Mouse (Mus musculus): ENCODE data around the gene Lrpap1. TPM values are rescaled to one million over a fixed set of nuclear protein-coding genes. Genes with fewer than 3 reads are reported as not detected.
A peak's percentile ranks its signal among the peaks of the same experiment; 100 is the strongest.

Lrpap1 gene
- polyA plus RNA-seq, 1 experiment from 2014 or later: 92.4 TPM

GRCm38 (mm10) chr5:35079101-35079500 lies 26.5 kb downstream of the Lrpap1 start:
- Histone ChIP-seq H3K4me3 (no peak overlapping the region), H3K9me3 (replicated peaks) (no peaks in the 10 kb centered on the region), H3K27me3 (peaks cover 17% of the 10 kb centered on the region), H3K4me2 (no peak overlapping the region), H3K9ac (no peak overlapping the region), H3K4me1 (replicated peaks) (peaks cover 3% of the 10 kb centered on the region; the same call in 1 of the 2 replicates), H3K27ac (no peak overlapping the region), H3K36me3 (peaks cover 29% of the 10 kb centered on the region)
- ATAC-seq (replicated peaks; ENCODE audit: insufficient number of reproducible peaks, insufficient read depth, low FRiP score, low read depth): no peak
- 46% methylated on average over 18 of the region's 18 CpGs for WGBS

- Histone ChIP-seq H3K27me3 (peaks cover 17% of the 10 kb centered on the region), H3K36me3 (peaks cover 29% of the 10 kb centered on the region), H3K4me2 (no peak overlapping the region), H3K9me3 (replicated peaks) (no peaks in the 10 kb centered on the region), H3K4me1 (replicated peaks) (peaks cover 10% of the 10 kb centered on the region; the same call in 1 of the 2 replicates), H3K9ac (no peak overlapping the region), H3K27ac (no peak overlapping the region), H3K4me3 (no peak overlapping the region)
- 79% methylated on average over 1 of the region's 1 CpGs for WGBS
- no peak for ATAC-seq (replicated peaks; ENCODE audit: insufficient number of reproducible peaks, insufficient read depth, low FRiP score, low read depth)
Observed at GRCm38 (mm10) chr5:35076369-35076768, 29.2 kb downstream of the Lrpap1 start.

- H3K36me3 ChIP-seq: peaks cover 29% of the 10 kb centered on the region
- H3K4me1 ChIP-seq (replicated peaks): peaks cover 8% of the 10 kb centered on the region; the same call in 1 of the 2 replicates
- H3K9ac ChIP-seq: no peak overlapping the region
- no peak overlapping the region for H3K4me3 ChIP-seq
- peaks cover 6% of the 10 kb centered on the region for H3K27me3 ChIP-seq
- 59% methylated on average over 9 of the region's 9 CpGs for WGBS
- H3K27ac ChIP-seq: no peak overlapping the region
- no peak overlapping the region for H3K4me2 ChIP-seq
- H3K9me3 ChIP-seq (replicated peaks): no peaks in the 10 kb centered on the region
- ATAC-seq (replicated peaks; ENCODE audit: insufficient number of reproducible peaks, insufficient read depth, low FRiP score, low read depth): no peak
Observed at GRCm38 (mm10) chr5:35073992-35074391, 31.6 kb downstream of the Lrpap1 start.

- Histone ChIP-seq H3K27ac (no peak overlapping the region), H3K27me3 (no peaks in the 10 kb centered on the region), H3K9me3 (replicated peaks) (no peaks in the 10 kb centered on the region), H3K4me1 (replicated peaks) (peaks cover 8% of the 10 kb centered on the region; the same call in 1 of the 2 replicates), H3K36me3 (peaks cover 27% of the 10 kb centered on the region), H3K4me2 (no peak overlapping the region), H3K9ac (no peak overlapping the region), H3K4me3 (no peak overlapping the region)
- 67% methylated on average over 11 of the region's 11 CpGs for WGBS
- no peak for ATAC-seq (replicated peaks; ENCODE audit: insufficient number of reproducible peaks, insufficient read depth, low FRiP score, low read depth)
Observed at GRCm38 (mm10) chr5:35073235-35073634, 32.3 kb downstream of the Lrpap1 start.

GRCm38 (mm10) chr5:35071855-35072254 lies 33.7 kb downstream of the Lrpap1 start:
- H3K9me3 ChIP-seq (replicated peaks): no peaks in the 10 kb centered on the region
- WGBS: 89% methylated on average over 6 of the region's 6 CpGs

GRCm38 (mm10) chr5:35070953-35071352 lies 34.6 kb downstream of the Lrpap1 start:
- Histone ChIP-seq H3K27ac (no peak overlapping the region), H3K9me3 (replicated peaks) (no peaks in the 10 kb centered on the region)
- WGBS: 64% methylated on average over 7 of the region's 7 CpGs

More at GRCm38 (mm10) chr5:35071855-35072254, 33.7 kb downstream of the Lrpap1 start:
- Histone ChIP-seq H3K27ac (no peak overlapping the region), H3K9ac (no peak overlapping the region), H3K4me2 (no peak overlapping the region), H3K36me3 (peaks cover 16% of the 10 kb centered on the region), H3K27me3 (no peaks in the 10 kb centered on the region), H3K4me1 (replicated peaks) (peaks cover 8% of the 10 kb centered on the region; the same call in 1 of the 2 replicates), H3K4me3 (no peak overlapping the region)
- no peak for ATAC-seq (replicated peaks; ENCODE audit: insufficient number of reproducible peaks, insufficient read depth, low FRiP score, low read depth)

GRCm38 (mm10) chr5:35070314-35070713 lies 35.3 kb downstream of the Lrpap1 start:
- no peak overlapping the region for H3K9ac ChIP-seq
- 76% methylated on average over 8 of the region's 8 CpGs for WGBS
- H3K4me3 ChIP-seq: no peak overlapping the region
- no peaks in the 10 kb centered on the region for H3K27me3 ChIP-seq
- H3K9me3 ChIP-seq (replicated peaks): no peaks in the 10 kb centered on the region
- H3K4me2 ChIP-seq: no peak overlapping the region
- no peak for ATAC-seq (replicated peaks; ENCODE audit: insufficient number of reproducible peaks, insufficient read depth, low FRiP score, low read depth)
- no peak overlapping the region for H3K27ac ChIP-seq
- H3K36me3 ChIP-seq: 0 out of 2 replicates have a peak, but pooled peaks cover 5% of the 10 kb centered on the region
- peaks cover 8% of the 10 kb centered on the region; the same call in 1 of the 2 replicates for H3K4me1 ChIP-seq (replicated peaks)

More at GRCm38 (mm10) chr5:35070953-35071352, 34.6 kb downstream of the Lrpap1 start:
- Histone ChIP-seq H3K36me3 (peaks cover 10% of the 10 kb centered on the region; the same call in 1 of the 2 replicates), H3K4me2 (no peak overlapping the region), H3K9ac (no peak overlapping the region), H3K4me1 (replicated peaks) (peaks cover 8% of the 10 kb centered on the region; the same call in 1 of the 2 replicates), H3K27me3 (no peaks in the 10 kb centered on the region), H3K4me3 (no peak overlapping the region)
- no peak for ATAC-seq (replicated peaks; ENCODE audit: insufficient number of reproducible peaks, insufficient read depth, low FRiP score, low read depth)

GRCm38 (mm10) chr5:35069841-35070240 lies 35.7 kb downstream of the Lrpap1 start:
- no peak for ATAC-seq (replicated peaks; ENCODE audit: insufficient number of reproducible peaks, insufficient read depth, low FRiP score, low read depth)
- H3K9me3 ChIP-seq (replicated peaks): no peaks in the 10 kb centered on the region
- H3K4me3 ChIP-seq: no peak overlapping the region
- no peaks in the 10 kb centered on the region for H3K27me3 ChIP-seq
- no peak overlapping the region for H3K27ac ChIP-seq
- 84% methylated on average over 2 of the region's 2 CpGs for WGBS
- H3K4me2 ChIP-seq: no peak overlapping the region
- H3K4me1 ChIP-seq (replicated peaks): peaks cover 8% of the 10 kb centered on the region; the same call in 1 of the 2 replicates
- H3K9ac ChIP-seq: no peak overlapping the region
- 0 out of 2 replicates have a peak, but pooled peaks cover 5% of the 10 kb centered on the region for H3K36me3 ChIP-seq

GRCm38 (mm10) chr5:35060098-35060497 lies 45.5 kb downstream of the Lrpap1 start:
- Histone ChIP-seq H3K4me2 (no peak overlapping the region), H3K36me3 (no peaks in the 10 kb centered on the region), H3K9me3 (replicated peaks) (no peaks in the 10 kb centered on the region), H3K9ac (no peak overlapping the region), H3K4me1 (replicated peaks) (peaks cover 43% of the 10 kb centered on the region), H3K27ac (peak overlapping the region; percentile 74), H3K4me3 (no peak overlapping the region), H3K27me3 (peaks cover 18% of the 10 kb centered on the region; the same call in 1 of the 2 replicates)
- WGBS: 38% methylated on average over 3 of the region's 3 CpGs
- 0 out of 2 replicates have a peak, but pooled peaks have one; percentile 12 for ATAC-seq (replicated peaks; ENCODE audit: insufficient number of reproducible peaks, insufficient read depth, low FRiP score, low read depth)

GRCm38 (mm10) chr5:35058216-35058615 lies 47.4 kb downstream of the Lrpap1 start:
- H3K9me3 ChIP-seq (replicated peaks): no peaks in the 10 kb centered on the region
- no peak overlapping the region for H3K27ac ChIP-seq
- H3K27me3 ChIP-seq: peaks cover 18% of the 10 kb centered on the region; the same call in 1 of the 2 replicates
- H3K4me1 ChIP-seq (replicated peaks): peaks cover 51% of the 10 kb centered on the region
- no peaks in the 10 kb centered on the region for H3K36me3 ChIP-seq
- peak overlapping the region; percentile 60 for H3K4me3 ChIP-seq
- no peak overlapping the region for H3K9ac ChIP-seq
- 58% methylated on average over 1 of the region's 1 CpGs for WGBS
- no peak for ATAC-seq (replicated peaks; ENCODE audit: insufficient number of reproducible peaks, insufficient read depth, low FRiP score, low read depth)
- peak overlapping the region; percentile 88 for H3K4me2 ChIP-seq

- Histone ChIP-seq H3K4me2 (peak overlapping the region; percentile 88), H3K36me3 (no peaks in the 10 kb centered on the region), H3K4me1 (replicated peaks) (peaks cover 51% of the 10 kb centered on the region), H3K27ac (peak overlapping the region; percentile 83; the same call in 1 of the 2 replicates), H3K4me3 (peak overlapping the region; percentile 60), H3K27me3 (peaks cover 18% of the 10 kb centered on the region; the same call in 1 of the 2 replicates), H3K9me3 (replicated peaks) (no peaks in the 10 kb centered on the region), H3K9ac (peak overlapping the region; percentile 62)
- 27% methylated on average over 4 of the region's 4 CpGs for WGBS
- ATAC-seq (replicated peaks; ENCODE audit: insufficient number of reproducible peaks, insufficient read depth, low FRiP score, low read depth): no peak
Observed at GRCm38 (mm10) chr5:35057582-35057981, 48.0 kb downstream of the Lrpap1 start.

All from heart, embryonic 15.5 days (tissue).